Mouse (Mus musculus) neural tube, embryonic 15.5 days (tissue): ENCODE data around the gene Evi5l. TPM values are rescaled to one million over a fixed set of nuclear protein-coding genes. Genes with fewer than 3 reads are reported as not detected.
A peak's percentile ranks its signal among the peaks of the same experiment; 100 is the strongest.
"Not testable (repeated sequence)": the region's sequence is repeated elsewhere in the genome, so short reads cannot be mapped to it uniquely, and the experiment has no call there.

Experiments used
- ATAC-seq: fragments of 200-750 bp; cut with Nextera tagmentation; 2 replicates; pipeline ENCODE4 v1.8.0; 2017; ENCODE audit warnings: mild to moderate bottlenecking, moderate TSS enrichment, moderate library complexity; ENCODE audit not compliant: low FRiP score
- H3K27ac ChIP-seq: fragments of 300-500 bp; sonication (generic); replicated peaks from 2 replicates; pipeline ENCODE4 v1.5.1; 2015; ENCODE audit warnings: mild to moderate bottlenecking, inconsistent platforms
- H3K27me3 ChIP-seq: fragments of 300-500 bp; sonication (generic); replicated peaks from 2 replicates; pipeline ENCODE4 v1.6.1; 2015; ENCODE audit warnings: inconsistent platforms
- H3K36me3 ChIP-seq: fragments of 300-500 bp; sonication (generic); 2 replicates; pipeline ENCODE4 v1.6.1; 2015; ENCODE audit warnings: inconsistent platforms
- H3K4me1 ChIP-seq: fragments of 300-500 bp; sonication (generic); 2 replicates; pipeline ENCODE4 v1.6.1; 2015; ENCODE audit warnings: inconsistent platforms
- H3K4me2 ChIP-seq: fragments of 300-500 bp; sonication (generic); 2 replicates; pipeline ENCODE4 v1.6.1; 2015; ENCODE audit warnings: inconsistent platforms, mild to moderate bottlenecking, moderate library complexity
- H3K4me3 ChIP-seq: fragments of 300-500 bp; sonication (generic); replicated peaks from 2 replicates; pipeline ENCODE4 v1.5.1; 2015; ENCODE audit warnings: mild to moderate bottlenecking, inconsistent platforms
- H3K9ac ChIP-seq: fragments of 300-500 bp; sonication (generic); replicated peaks from 2 replicates; pipeline ENCODE4 v1.6.1; 2015; ENCODE audit warnings: mild to moderate bottlenecking, inconsistent platforms
- H3K9me3 ChIP-seq: fragments of 300-500 bp; sonication (generic); replicated peaks from 2 replicates; pipeline ENCODE4 v1.6.1; 2016; ENCODE audit warnings: inconsistent platforms
- WGBS: fragments of 180-500 bp; shearing (Covaris S2); methylation state at CpG from one replicate; pipeline ENCODE4 v1.1.7; 2015; ENCODE audit warnings: mixed read lengths; 5-methylcytosine and 5-hydroxymethylcytosine counted together
- polyA plus RNA-seq: library from polyadenylated mRNA; unstranded; fragments of >200 nt; fragmentation: Nextera tagmentation; extraction: Ambion mirVana; gene quantifications from 2 replicates; pipeline ENCODE4 v1.2.1, GENCODE M21; 2015

Evi5l gene
- polyA plus RNA-seq, 1 experiment from 2014 or later = 107 TPM

GRCm38 (mm10) chr8:4247241-4247640, 80.9 kb downstream of the Evi5l start:
- Histone ChIP-seq H3K4me1 (peaks cover 12% of the 10 kb centered on the region), H3K9me3 (no peaks in the 10 kb centered on the region), H3K9ac (no peak overlapping the region), H3K36me3 (peaks cover 69% of the 10 kb centered on the region), H3K4me2 (no peak overlapping the region), H3K4me3 (no peak overlapping the region), H3K27ac (no peak overlapping the region), H3K27me3 (no peaks in the 10 kb centered on the region)
- WGBS = 92% methylated on average over 8 of the region's 8 CpGs
- ATAC-seq = no peak

- Histone ChIP-seq H3K4me2 (no peak within 1 kb of the TSS), H3K4me1 (peaks cover 18% of the 10 kb centered on the region), H3K27me3 (no peaks in the 10 kb centered on the region), H3K27ac (no peak within 1 kb of the TSS), H3K9me3 (no peaks in the 10 kb centered on the region), H3K4me3 (no peak within 1 kb of the TSS), H3K9ac (no peak within 1 kb of the TSS), H3K36me3 (peaks cover 63% of the 10 kb centered on the region)
- 82% methylated on average over 15 of the region's 15 CpGs for WGBS
- no peak for ATAC-seq
Observed at GRCm38 (mm10) chr8:4247951-4248540, 81.7 kb downstream of the Evi5l start, which contains the start of gene Tgfbr3l. Tgfbr3l (plus strand) TSS chr8:4248214.

- H3K36me3 ChIP-seq = peaks cover 51% of the 10 kb centered on the region
- no peaks in the 10 kb centered on the region for H3K27me3 ChIP-seq
- H3K4me2 ChIP-seq = no peak overlapping the region
- no peak overlapping the region for H3K4me3 ChIP-seq
- H3K27ac ChIP-seq = no peak overlapping the region
- H3K4me1 ChIP-seq = peaks cover 26% of the 10 kb centered on the region
- WGBS = 21% methylated on average over 29 of the region's 29 CpGs
- no peak overlapping the region for H3K9ac ChIP-seq
- no peaks in the 10 kb centered on the region for H3K9me3 ChIP-seq
- ATAC-seq = no peak
Observed at GRCm38 (mm10) chr8:4249213-4249612, 82.8 kb downstream of the Evi5l start.

GRCm38 (mm10) chr8:4250306-4250970, 84.1 kb downstream of the Evi5l start:
- Histone ChIP-seq H3K27ac (no peak overlapping the region), H3K4me2 (no peak overlapping the region), H3K27me3 (no peaks in the 10 kb centered on the region), H3K9ac (no peak overlapping the region), H3K4me3 (no peak overlapping the region), H3K36me3 (peaks cover 50% of the 10 kb centered on the region), H3K4me1 (peaks cover 36% of the 10 kb centered on the region), H3K9me3 (no peaks in the 10 kb centered on the region)
- no peak for ATAC-seq
- WGBS = 32% methylated on average over 26 of the region's 26 CpGs

- no peak for ATAC-seq
- H3K9ac ChIP-seq = peak overlapping the region; percentile 99
- peaks cover 51% of the 10 kb centered on the region for H3K4me1 ChIP-seq
- 47% methylated on average over 8 of the region's 8 CpGs for WGBS
- peak overlapping the region; percentile 97 for H3K4me3 ChIP-seq
- no peaks in the 10 kb centered on the region for H3K27me3 ChIP-seq
- peak overlapping the region; percentile 98 for H3K27ac ChIP-seq
- no peaks in the 10 kb centered on the region for H3K9me3 ChIP-seq
- H3K36me3 ChIP-seq = peaks cover 43% of the 10 kb centered on the region
- H3K4me2 ChIP-seq = peak overlapping the region; percentile 85
Observed at GRCm38 (mm10) chr8:4252116-4252760, 85.9 kb downstream of the Evi5l start.

GRCm38 (mm10) chr8:4252934-4253841, 86.8 kb downstream of the Evi5l start, which contains the start of gene Snapc2:
Snapc2 (plus strand) TSS chr8:4253080.
- Histone ChIP-seq H3K9ac (peak within 1 kb of the TSS; percentile 99), H3K9me3 (no peaks in the 10 kb centered on the region), H3K4me3 (peak within 1 kb of the TSS; percentile 97), H3K27ac (peak within 1 kb of the TSS; percentile 98), H3K36me3 (peaks cover 34% of the 10 kb centered on the region), H3K4me2 (peak within 1 kb of the TSS; percentile 85), H3K27me3 (no peaks in the 10 kb centered on the region), H3K4me1 (peaks cover 60% of the 10 kb centered on the region)
- peak; percentile 91 for ATAC-seq
- under 1% methylated on average over 69 of the region's 69 CpGs for WGBS

GRCm38 (mm10) chr8:4254001-4254400, 87.6 kb downstream of the Evi5l start:
- Histone ChIP-seq H3K27ac (peak overlapping the region; percentile 98), H3K9me3 (no peaks in the 10 kb centered on the region), H3K9ac (peak overlapping the region; percentile 99), H3K36me3 (peaks cover 28% of the 10 kb centered on the region), H3K27me3 (no peaks in the 10 kb centered on the region), H3K4me3 (peak overlapping the region; percentile 97), H3K4me1 (peaks cover 57% of the 10 kb centered on the region), H3K4me2 (peak overlapping the region; percentile 85)
- ATAC-seq = no peak
- WGBS = 72% methylated on average over 6 of the region's 6 CpGs

- H3K36me3 ChIP-seq = peaks cover 30% of the 10 kb centered on the region
- not testable (repeated sequence) for H3K27me3 ChIP-seq, H3K9me3 ChIP-seq, H3K4me3 ChIP-seq, H3K4me2 ChIP-seq, H3K27ac ChIP-seq, ATAC-seq, H3K9ac ChIP-seq
- WGBS = 87% methylated on average over 7 of the region's 7 CpGs
- H3K4me1 ChIP-seq = peaks cover 63% of the 10 kb centered on the region
Observed at GRCm38 (mm10) chr8:4255471-4255870, 89.1 kb downstream of the Evi5l start.

- Histone ChIP-seq H3K4me1 (peaks cover 60% of the 10 kb centered on the region), H3K36me3 (peaks cover 42% of the 10 kb centered on the region), H3K4me2 (peak overlapping the region; percentile 76), H3K27ac (peak overlapping the region; percentile 93), H3K9ac (peak overlapping the region; percentile 87), H3K27me3 (no peaks in the 10 kb centered on the region), H3K9me3 (no peaks in the 10 kb centered on the region), H3K4me3 (peak overlapping the region; percentile 90)
- ATAC-seq = no peak
- WGBS = 46% methylated on average over 4 of the region's 4 CpGs
Observed at GRCm38 (mm10) chr8:4256911-4257310, 90.5 kb downstream of the Evi5l start.

GRCm38 (mm10) chr8:4257350-4257749, 91.0 kb downstream of the Evi5l start:
- Histone ChIP-seq H3K9me3 (no peaks in the 10 kb centered on the region), H3K4me3 (peak overlapping the region; percentile 90), H3K27ac (peak overlapping the region; percentile 93), H3K36me3 (peaks cover 47% of the 10 kb centered on the region), H3K4me2 (peak overlapping the region; percentile 76), H3K27me3 (no peaks in the 10 kb centered on the region), H3K9ac (peak overlapping the region; percentile 87), H3K4me1 (peaks cover 58% of the 10 kb centered on the region)
- no peak for ATAC-seq
- WGBS = 58% methylated on average over 4 of the region's 4 CpGs

GRCm38 (mm10) chr8:4258233-4258632, 91.9 kb downstream of the Evi5l start:
- H3K4me2 ChIP-seq = peak overlapping the region; percentile 76
- H3K27me3 ChIP-seq = no peaks in the 10 kb centered on the region
- 2% methylated on average over 35 of the region's 35 CpGs for WGBS
- peak overlapping the region; percentile 87 for H3K9ac ChIP-seq
- H3K9me3 ChIP-seq = no peaks in the 10 kb centered on the region
- H3K27ac ChIP-seq = peak overlapping the region; percentile 93
- peaks cover 55% of the 10 kb centered on the region for H3K36me3 ChIP-seq
- H3K4me3 ChIP-seq = peak overlapping the region; percentile 90
- H3K4me1 ChIP-seq = peaks cover 54% of the 10 kb centered on the region
- peak; percentile 57 for ATAC-seq
